Mouse (Mus musculus): ENCODE measurements around the gene Itm2b. TPM values are rescaled to one million over a fixed set of nuclear protein-coding genes. Genes with fewer than 3 reads are reported as not detected.

Gene Itm2b
- total and polyA plus RNA-seq, 2 experiments, result 967 to 1,187 TPM

DNA sequence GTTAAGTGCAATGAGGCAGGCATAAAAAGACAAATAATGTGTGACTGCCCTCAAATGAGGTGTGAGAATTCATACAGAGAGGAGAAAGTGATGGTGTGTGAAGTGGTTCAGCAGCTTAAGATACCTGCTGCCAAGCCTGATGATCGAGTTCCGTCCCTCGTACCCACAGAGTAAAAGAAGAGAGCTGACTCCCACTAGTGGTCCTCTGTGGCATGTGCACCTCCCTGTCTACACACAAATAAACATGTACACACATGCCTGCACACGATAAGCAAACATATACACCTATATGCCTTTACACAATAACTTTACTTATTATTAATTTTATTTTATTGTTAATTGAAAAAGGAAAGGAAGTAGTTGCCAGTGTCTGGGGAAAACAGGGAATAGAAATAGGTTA lies 39.5 kb downstream of the Itm2b start:
- no peak for TF ChIP-seq POLR2A (IDR thresholded peaks at IDR 0.05; ENCODE audit: extremely low read depth, insufficient read depth, low read length)
- no peak for TF ChIP-seq CTCF (IDR thresholded peaks at IDR 0.05; ENCODE audit: low read depth, low read length)
- WGBS, result 96% methylated on average over 4 of the region's 4 CpGs
- peaks cover 11% of the 10 kb centered on the region for H3K36me3 ChIP-seq (ENCODE audit: control insufficient read depth, insufficient read depth, low read length)
- H3K9ac ChIP-seq (ENCODE audit: low read depth, low read length), result no peak overlapping the region
- H3K4me3 ChIP-seq (ENCODE audit: insufficient read depth, low read depth, low read length), result no peak overlapping the region
- no peaks in the 10 kb centered on the region for H3K79me2 ChIP-seq (ENCODE audit: control insufficient read depth, insufficient read depth, low read length)
- H3K4me1 ChIP-seq (ENCODE audit: control insufficient read depth, insufficient read depth, low read length), result no peaks in the 10 kb centered on the region
- no peak overlapping the region for H3K27ac ChIP-seq (replicated peaks; ENCODE audit: insufficient read depth, low read depth, low read length)
- no peak for DNase-seq (ENCODE audit: extremely low read depth, low read depth, low spot score)
- no peaks in the 10 kb centered on the region for H3K27me3 ChIP-seq (ENCODE audit: control insufficient read depth, insufficient read depth, low read length)

DNA sequence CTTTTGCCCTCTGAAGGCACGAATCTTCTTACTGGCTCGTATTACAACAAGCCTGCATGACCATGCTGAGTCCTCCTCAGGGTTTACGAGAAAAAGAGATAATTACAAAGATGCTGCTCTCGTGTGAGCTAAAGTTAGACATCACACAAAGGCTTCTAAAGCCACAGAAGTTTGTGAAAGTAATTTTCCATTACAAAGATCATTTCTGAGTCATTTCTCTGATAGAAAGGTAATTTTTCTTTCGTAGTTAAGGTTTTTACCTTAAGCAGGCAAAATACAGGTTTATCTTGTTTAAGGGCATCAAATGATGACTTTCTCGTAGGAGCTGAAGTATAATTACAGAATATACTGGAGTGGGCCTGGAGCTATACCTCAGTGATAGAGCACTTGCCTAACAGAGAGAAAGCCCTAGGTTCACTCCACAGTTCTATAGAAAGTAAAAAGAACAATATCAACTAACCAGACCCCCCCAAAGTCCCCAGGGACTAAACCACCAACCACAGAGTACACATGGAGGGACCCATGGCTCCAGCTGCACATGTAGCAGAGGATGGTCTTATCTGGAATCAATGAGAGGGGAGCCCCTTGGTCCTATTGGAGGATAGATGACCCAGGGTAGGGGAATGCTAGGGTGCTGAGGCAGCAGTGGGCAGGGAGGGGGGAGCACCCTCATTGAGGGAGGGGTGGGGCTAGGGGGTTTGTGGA lies 44.9 kb downstream of the Itm2b start:
- no peaks in the 10 kb centered on the region for H3K36me3 ChIP-seq (ENCODE audit: control insufficient read depth, insufficient read depth, low read length)
- no peaks in the 10 kb centered on the region for H3K27me3 ChIP-seq (ENCODE audit: control insufficient read depth, insufficient read depth, low read length)
- DNase-seq (ENCODE audit: extremely low read depth, low read depth, low spot score), result no peak
- H3K4me3 ChIP-seq (ENCODE audit: insufficient read depth, low read depth, low read length), result no peak overlapping the region
- WGBS, result 83% methylated on average over 6 of the region's 6 CpGs
- no peak overlapping the region for H3K9ac ChIP-seq (ENCODE audit: low read depth, low read length)
- TF ChIP-seq POLR2A (IDR thresholded peaks at IDR 0.05; ENCODE audit: extremely low read depth, insufficient read depth, low read length), result no peak
- no peak for TF ChIP-seq CTCF (IDR thresholded peaks at IDR 0.05; ENCODE audit: low read depth, low read length)
- no peaks in the 10 kb centered on the region for H3K4me1 ChIP-seq (ENCODE audit: control insufficient read depth, insufficient read depth, low read length)
- no peak overlapping the region for H3K27ac ChIP-seq (replicated peaks; ENCODE audit: insufficient read depth, low read depth, low read length)
- H3K79me2 ChIP-seq (ENCODE audit: control insufficient read depth, insufficient read depth, low read length), result no peaks in the 10 kb centered on the region

DNA sequence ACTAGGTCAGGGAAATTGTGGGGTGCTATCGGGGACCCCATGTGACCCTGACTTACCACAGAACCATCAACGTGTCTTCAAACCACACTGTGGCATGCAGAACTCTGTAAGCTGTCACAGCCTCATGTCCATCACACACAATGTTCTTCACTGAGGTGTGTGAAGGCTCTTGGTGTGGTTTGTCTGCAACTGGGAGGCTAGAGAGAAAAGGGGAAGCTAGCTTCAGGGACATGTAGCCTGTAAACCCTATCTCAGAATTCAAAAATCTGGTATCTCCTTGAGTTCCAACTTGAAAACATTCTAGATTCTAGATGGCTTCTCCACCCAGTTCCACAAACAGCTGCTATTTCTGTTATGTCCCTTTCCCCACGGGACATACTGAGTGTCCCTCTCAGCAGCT lies 45.5 kb downstream of the Itm2b start:
- Histone ChIP-seq H3K4me1 (ENCODE audit: control insufficient read depth, insufficient read depth, low read length) (no peaks in the 10 kb centered on the region), H3K27ac (replicated peaks; ENCODE audit: insufficient read depth, low read depth, low read length) (no peak overlapping the region), H3K4me3 (ENCODE audit: insufficient read depth, low read depth, low read length) (no peak overlapping the region), H3K79me2 (ENCODE audit: control insufficient read depth, insufficient read depth, low read length) (no peaks in the 10 kb centered on the region), H3K36me3 (ENCODE audit: control insufficient read depth, insufficient read depth, low read length) (no peaks in the 10 kb centered on the region), H3K9ac (ENCODE audit: low read depth, low read length) (no peak overlapping the region), H3K27me3 (ENCODE audit: control insufficient read depth, insufficient read depth, low read length) (no peaks in the 10 kb centered on the region)
- 84% methylated on average over 3 of the region's 3 CpGs for WGBS
- no peak for DNase-seq (ENCODE audit: extremely low read depth, low read depth, low spot score)
- TF ChIP-seq CTCF (IDR thresholded peaks at IDR 0.05; ENCODE audit: low read depth, low read length), result no peak
- no peak for TF ChIP-seq POLR2A (IDR thresholded peaks at IDR 0.05; ENCODE audit: extremely low read depth, insufficient read depth, low read length)

DNA sequence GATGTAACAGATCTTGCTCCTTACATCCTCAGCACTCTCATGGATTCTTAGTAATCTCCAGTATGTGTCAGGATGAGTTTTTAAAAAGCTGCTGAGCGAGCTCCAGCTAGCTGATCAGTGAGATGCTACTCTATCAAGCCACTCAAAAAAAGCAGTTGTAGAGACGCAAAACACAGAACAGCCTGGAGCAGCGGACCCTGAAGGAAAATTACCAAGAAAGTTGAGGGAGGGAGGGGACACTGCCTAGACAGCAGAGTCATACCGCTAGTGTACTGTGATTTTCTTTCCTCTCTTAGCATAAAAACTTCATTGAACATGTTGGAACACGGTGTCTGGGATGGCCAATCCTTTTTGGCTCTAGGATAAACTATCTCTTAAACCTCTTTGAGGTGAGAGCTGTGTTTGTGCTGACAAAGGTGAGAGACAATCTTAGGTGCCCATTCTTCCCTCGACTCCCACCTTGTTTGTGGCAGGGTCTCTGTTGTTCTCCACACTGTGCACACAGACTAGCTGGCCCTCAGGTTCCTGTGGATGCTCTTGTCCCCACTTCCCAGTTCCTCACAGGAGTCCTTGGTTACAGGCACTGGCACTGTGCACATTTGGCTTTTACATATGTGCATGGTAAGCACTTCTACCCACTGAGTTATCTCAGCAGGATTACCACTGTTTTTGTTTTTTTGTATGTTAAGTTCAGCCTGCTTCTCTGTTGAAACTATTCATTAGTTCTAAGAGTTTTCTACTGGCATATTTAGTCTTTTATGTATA lies 48.6 kb downstream of the Itm2b start:
- Histone ChIP-seq H3K27me3 (ENCODE audit: control insufficient read depth, insufficient read depth, low read length) (no peaks in the 10 kb centered on the region), H3K4me3 (ENCODE audit: insufficient read depth, low read depth, low read length) (no peak overlapping the region), H3K79me2 (ENCODE audit: control insufficient read depth, insufficient read depth, low read length) (no peaks in the 10 kb centered on the region), H3K9ac (ENCODE audit: low read depth, low read length) (no peak overlapping the region), H3K27ac (replicated peaks; ENCODE audit: insufficient read depth, low read depth, low read length) (no peak overlapping the region), H3K36me3 (ENCODE audit: control insufficient read depth, insufficient read depth, low read length) (no peaks in the 10 kb centered on the region), H3K4me1 (ENCODE audit: control insufficient read depth, insufficient read depth, low read length) (no peaks in the 10 kb centered on the region)
- TF ChIP-seq POLR2A (IDR thresholded peaks at IDR 0.05; ENCODE audit: extremely low read depth, insufficient read depth, low read length) (no peak), CTCF (IDR thresholded peaks at IDR 0.05; ENCODE audit: low read depth, low read length) (no peak)
- DNase-seq (ENCODE audit: extremely low read depth, low read depth, low spot score), result no peak
- WGBS, result 73% methylated on average over 6 of the region's 6 CpGs

DNA sequence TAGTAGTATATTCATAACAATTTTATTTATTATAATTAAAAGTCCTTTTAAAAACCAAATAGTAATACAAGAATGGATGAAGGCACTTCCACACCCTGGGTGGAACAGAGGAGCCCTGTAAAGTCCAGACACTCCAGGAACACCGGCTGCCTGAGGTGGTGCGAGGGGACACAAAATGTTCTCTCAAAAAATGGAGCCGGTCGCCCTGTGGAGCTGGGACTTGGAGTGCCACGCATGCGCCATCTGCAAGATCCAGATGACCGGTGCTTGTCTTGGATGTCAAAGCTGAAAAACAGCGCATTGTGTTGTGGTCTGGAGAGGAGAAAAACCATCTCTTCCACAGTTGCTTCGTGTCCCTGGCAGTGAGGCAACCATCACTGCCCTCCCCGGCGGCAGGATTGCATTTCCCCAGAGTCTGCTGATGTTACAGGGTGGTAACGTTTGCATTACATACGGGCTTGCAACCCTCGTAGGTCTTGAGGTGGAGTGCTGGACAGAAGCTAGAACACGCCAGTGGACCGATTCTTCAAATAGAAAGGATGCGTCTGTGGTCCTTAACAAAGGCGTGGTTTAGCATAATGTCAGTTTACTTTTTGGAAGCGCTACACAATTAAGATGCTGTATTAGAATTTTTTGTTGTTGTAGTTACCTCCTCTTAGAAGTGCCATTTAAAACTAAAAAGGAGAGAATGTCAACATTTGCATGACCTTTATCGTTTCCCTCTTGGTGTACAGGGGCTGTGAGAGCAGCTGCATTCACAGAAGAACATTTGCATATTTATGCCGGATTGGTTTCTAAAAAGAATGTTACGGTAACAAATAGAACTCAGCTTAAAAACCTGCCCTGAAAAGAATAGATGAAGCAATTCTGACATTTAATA lies 49.9 kb downstream of the Itm2b start:
- WGBS, result 88% methylated on average over 22 of the region's 22 CpGs
- Histone ChIP-seq H3K4me1 (ENCODE audit: control insufficient read depth, insufficient read depth, low read length) (no peaks in the 10 kb centered on the region), H3K36me3 (ENCODE audit: control insufficient read depth, insufficient read depth, low read length) (no peaks in the 10 kb centered on the region), H3K4me3 (ENCODE audit: insufficient read depth, low read depth, low read length) (no peak overlapping the region), H3K9ac (ENCODE audit: low read depth, low read length) (no peak overlapping the region), H3K79me2 (ENCODE audit: control insufficient read depth, insufficient read depth, low read length) (no peaks in the 10 kb centered on the region), H3K27ac (replicated peaks; ENCODE audit: insufficient read depth, low read depth, low read length) (no peak overlapping the region), H3K27me3 (ENCODE audit: control insufficient read depth, insufficient read depth, low read length) (no peaks in the 10 kb centered on the region)
- DNase-seq (ENCODE audit: extremely low read depth, low read depth, low spot score), result no peak
- TF ChIP-seq CTCF (IDR thresholded peaks at IDR 0.05; ENCODE audit: low read depth, low read length) (no peak), POLR2A (IDR thresholded peaks at IDR 0.05; ENCODE audit: extremely low read depth, insufficient read depth, low read length) (no peak)
